Mouse (Mus musculus) 3134 (cell line): ENCODE data around the gene Gck.
"Not testable (repeated sequence)": the region's sequence is repeated elsewhere in the genome, so short reads cannot be mapped to it uniquely, and the experiment has no call there.

Experiments
- DNase-seq: peaks from one replicate; pipeline ENCODE4 v3.0.0-alpha.2; 2011; ENCODE audit warnings: low spot score; ENCODE audit not compliant: insufficient read length; ENCODE audit errors: extremely low read depth

Gck gene

DNA sequence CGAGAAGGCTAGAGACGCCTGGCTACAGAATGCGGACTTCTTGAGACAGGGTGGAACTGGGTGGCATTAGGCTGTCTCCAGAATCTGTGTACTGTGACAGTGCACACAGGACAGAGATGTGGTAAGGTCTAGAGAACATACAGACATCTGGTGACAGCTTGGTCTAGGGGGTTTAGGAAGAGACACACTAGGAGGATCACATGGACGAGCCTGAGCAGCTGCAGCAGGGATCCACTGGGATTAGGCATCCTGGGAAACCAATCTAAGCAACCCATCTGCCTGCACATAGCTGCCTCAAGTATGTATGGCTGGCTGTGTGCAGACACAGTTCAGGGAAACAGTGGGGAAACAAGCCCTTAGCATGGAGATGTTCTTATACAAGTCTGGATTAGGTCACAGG is 35.9 kb downstream of the Gck start:
- DNase-seq: no peak

- DNase-seq: no peak
Observed at GRCm38 (mm10) chr11:5913256-5913655, 36.6 kb downstream of the Gck start.

GRCm38 (mm10) chr11:5912635-5913034 is 37.2 kb downstream of the Gck start:
- DNase-seq: no peak

DNA sequence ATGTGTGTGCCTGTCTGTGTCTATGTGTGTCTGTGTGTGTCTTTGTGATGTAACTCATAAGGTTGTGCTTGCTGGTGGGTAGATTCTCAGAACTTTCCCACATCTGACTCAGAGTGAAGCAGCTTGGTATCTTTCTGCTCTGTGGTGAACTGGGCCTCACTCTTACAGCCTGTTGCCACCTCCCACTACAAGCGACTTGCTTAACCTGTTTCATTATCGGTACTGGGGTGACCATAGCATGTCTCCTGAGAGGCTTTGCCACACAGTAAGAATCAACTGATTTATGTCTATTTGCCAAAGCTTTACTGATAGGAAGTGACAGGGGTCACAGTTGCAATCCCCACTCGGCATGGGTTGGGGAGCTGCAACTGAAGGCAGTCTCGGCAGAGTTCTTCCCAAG is 41.2 kb downstream of the Gck start:
- DNase-seq: no peak

DNA sequence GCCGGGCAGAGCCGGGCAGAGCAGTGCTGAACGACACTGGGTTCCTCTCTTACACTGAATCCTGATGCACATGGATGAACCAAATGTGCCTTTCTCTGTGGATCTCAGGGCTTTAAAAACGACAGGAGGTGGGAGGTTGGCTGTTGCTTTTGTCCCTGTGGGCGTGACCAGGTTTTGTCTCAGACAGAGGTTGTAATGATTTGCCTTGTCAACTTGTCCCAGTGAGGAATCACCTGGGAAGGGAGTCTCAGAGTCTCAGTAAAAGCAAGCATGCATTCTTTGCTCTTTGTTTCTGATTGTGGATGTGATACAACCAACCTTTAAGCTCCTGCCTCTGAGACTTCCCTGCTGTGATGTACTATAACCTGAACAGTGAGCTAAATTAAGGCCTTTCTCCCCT is 42.8 kb downstream of the Gck start:
- no peak for DNase-seq

DNA sequence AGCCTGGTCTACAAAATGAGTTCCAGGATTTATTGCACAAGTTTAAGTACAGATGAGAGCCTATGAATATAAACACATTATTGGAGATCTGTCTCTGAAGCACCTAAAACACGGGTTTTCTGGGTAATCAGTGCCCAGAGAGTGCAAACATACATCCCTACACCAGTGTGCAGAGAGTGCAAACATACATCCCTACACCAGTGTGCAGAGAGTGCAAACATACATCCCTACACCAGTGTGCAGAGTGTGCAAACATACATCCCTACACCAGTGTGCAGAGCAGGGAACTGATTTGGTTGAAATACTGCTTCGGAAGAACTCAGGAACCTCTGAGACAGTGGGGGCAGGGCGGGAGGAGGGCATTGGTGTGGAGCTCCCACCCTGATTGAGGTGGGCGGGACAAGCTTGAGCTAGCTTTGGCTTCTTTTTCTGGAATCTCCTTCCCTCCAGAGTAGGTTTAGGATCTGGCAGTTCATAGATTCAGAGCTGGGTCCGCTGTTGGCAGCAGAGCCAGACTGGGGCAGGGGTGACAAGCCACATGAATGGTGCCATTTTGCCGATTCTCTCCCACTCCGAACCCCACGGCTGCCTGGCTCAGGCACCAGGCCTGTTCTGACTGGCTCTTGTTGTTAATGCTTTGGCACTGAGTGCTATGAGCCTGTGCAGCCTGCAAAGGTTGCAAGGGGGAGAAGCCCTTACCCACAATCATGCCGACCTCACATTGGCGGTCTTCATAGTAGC is 43.9 kb downstream of the Gck start:
- no peak for DNase-seq

GRCm38 (mm10) chr11:5904871-5905270 is 45.0 kb downstream of the Gck start:
- no peak for DNase-seq

- no peak for DNase-seq
Observed at GRCm38 (mm10) chr11:5904357-5904756, 45.5 kb downstream of the Gck start.

GRCm38 (mm10) chr11:5903844-5904243 is 46.0 kb downstream of the Gck start:
- no peak for DNase-seq

- DNase-seq: no peak
Observed at GRCm38 (mm10) chr11:5902390-5902789, 47.5 kb downstream of the Gck start.

GRCm38 (mm10) chr11:5901950-5902349 is 47.9 kb downstream of the Gck start:
- no peak for DNase-seq

- DNase-seq: no peak
Observed at GRCm38 (mm10) chr11:5901320-5901719, 48.6 kb downstream of the Gck start.

DNA sequence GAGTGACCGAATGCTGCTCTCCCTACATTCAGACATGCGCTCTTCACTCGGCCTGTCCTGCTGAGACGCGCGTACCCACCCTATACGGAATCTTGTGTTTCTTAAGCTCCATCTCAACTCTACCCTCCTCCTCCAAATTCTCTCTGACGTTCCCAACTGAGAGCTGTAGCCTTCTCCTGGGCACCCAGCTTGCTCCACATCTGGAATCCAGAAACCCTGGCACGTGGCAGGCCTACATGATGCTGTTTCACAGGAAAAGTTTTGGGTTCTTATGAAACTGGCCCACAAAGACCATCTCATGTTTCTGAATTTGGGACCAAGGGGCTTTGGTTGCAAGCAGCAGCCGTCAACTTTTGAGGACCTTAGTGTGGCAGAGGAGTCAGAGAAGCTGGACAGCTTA is 50.6 kb downstream of the Gck start:
- no peak for DNase-seq

- no peak for DNase-seq
Observed at GRCm38 (mm10) chr11:5898531-5898930, 51.4 kb downstream of the Gck start, which contains the start of gene Myl7. Myl7 (minus strand) TSS chr11:5898782.

DNA sequence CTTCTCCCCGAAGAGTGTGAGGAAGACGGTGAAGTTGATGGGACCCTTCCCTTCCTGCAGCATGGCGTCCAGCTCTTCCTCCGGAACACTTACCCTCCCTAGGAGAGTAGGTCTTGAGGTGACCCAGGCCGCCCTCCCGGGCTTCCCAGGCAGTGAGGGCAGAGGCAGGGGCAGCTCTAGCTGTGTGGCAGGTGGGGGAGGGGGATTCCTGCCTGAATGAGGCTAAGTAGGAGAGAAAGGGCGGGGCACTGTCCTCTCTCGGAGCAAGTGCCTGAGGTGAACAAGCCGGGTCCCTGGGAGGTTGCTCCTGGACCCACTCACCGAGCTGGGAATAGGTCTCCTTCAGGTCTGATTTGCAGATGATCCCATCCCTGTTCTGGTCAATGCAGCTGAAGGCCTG is 52.0 kb downstream of the Gck start:
- DNase-seq: no peak

- DNase-seq: no peak
Observed at GRCm38 (mm10) chr11:5897230-5897629, 52.7 kb downstream of the Gck start.

- DNase-seq: no peak
Observed at GRCm38 (mm10) chr11:5893807-5894206, 56.1 kb downstream of the Gck start.

DNA sequence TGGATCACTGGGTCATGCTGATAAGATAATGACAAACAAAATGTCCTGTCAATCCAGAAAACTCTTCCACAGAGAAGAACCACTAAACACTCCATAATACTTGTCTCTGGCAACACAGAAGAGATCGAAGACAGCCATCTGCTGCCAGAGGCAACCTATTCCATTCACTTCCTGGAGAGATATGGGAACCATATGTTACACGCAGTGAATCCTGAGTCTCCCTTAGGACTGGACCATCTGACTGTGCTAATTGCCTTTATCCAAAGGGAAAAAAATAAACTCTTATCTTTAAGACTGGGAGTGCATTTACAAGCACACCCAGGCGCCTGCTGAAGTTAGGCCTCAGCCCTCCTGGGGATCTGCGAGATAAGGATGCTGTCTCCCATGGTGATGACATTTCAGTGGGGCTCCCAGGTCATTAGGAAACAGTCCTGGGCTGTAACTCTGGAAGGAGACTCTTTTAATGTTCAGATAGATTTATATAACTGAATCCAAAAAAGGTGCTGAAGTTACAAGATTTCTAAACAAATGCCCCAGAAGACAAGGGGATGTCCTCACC is 57.0 kb downstream of the Gck start:
- DNase-seq: no peak

- no peak for DNase-seq
Observed at GRCm38 (mm10) chr11:5892151-5892591, 57.7 kb downstream of the Gck start.

- not testable (repeated sequence) for DNase-seq
Observed at GRCm38 (mm10) chr11:5888563-5888962, 61.3 kb downstream of the Gck start.

DNA sequence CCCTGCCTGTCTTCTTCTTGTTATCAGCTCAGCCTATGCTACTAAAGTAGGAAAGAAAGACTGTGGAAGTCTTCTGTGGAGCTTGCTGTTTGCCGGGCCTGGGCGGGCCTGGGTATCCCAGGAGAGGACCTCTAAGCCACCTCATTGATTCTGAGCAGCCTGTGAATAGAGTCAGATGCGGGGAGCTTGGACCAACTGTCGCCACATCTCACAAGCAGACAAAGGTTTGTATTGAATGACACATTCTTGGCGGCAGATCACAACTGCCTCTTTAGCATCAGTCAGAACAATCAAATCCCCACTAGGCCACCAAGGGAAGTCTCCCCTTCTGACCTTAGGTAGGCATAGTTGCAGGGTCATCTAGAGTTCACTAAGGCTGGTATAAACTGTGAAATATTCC is 62.6 kb downstream of the Gck start:
- no peak for DNase-seq

GRCm38 (mm10) chr11:5886187-5886586 is 63.7 kb downstream of the Gck start:
- no peak for DNase-seq

GRCm38 (mm10) chr11:5882518-5882917 is 67.4 kb downstream of the Gck start:
- no peak for DNase-seq
